In the genomic region with DNA sequence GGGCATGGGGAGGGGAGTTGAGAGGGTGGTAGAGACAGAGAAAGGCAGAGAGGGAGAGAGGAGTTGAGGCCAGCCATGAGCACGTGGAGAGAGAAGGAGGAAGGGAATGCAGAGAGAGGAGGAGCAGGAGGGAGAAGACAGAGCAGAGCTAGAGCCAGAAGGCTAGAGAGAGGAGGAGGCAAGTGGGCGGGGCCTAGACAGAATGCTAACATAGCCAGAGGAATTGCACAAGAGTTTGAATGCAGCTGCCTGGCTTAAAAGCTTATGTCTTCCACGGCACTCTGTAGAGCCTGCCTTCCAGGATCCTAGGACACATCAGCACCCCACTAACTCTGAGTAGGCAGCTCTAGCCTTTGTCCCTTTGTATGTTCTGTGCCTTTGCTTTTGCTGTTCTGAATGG, we compare ENCODE assay signal across 7 mouse cellular contexts. TPM values are rescaled to one million over a fixed set of nuclear protein-coding genes. Genes with fewer than 3 reads are reported as not detected.
DNase-seq lines count a peak whose midpoint lies in the region; ATAC-seq lines count a peak whose summit lies in the region.

No protein-coding gene starts in this region.

- H3K4me3 ChIP-seq in limb, embryonic 13.5 days = no peak overlapping the region
- no peak overlapping the region for H3K4me3 ChIP-seq in midbrain, embryonic 15.5 days

- no peak overlapping the region for H3K9ac ChIP-seq in limb, embryonic 13.5 days
- H3K9ac ChIP-seq in midbrain, embryonic 15.5 days = no peak overlapping the region

- no peaks in the 10 kb centered on the region; the same call in 1 of the 2 replicates for H3K4me1 ChIP-seq in limb, embryonic 13.5 days
- no peaks in the 10 kb centered on the region for H3K4me1 ChIP-seq in midbrain, embryonic 15.5 days

- ATAC-seq in limb, embryonic 13.5 days (ENCODE audit: low FRiP score, low read depth) = peak; percentile 48; the same call in 1 of the 2 replicates
- ATAC-seq in midbrain, embryonic 15.5 days (replicated peaks) = 0 out of 2 replicates have a peak, but pooled peaks have one; percentile 37
- no peak for ATAC-seq in CD4-positive, CD25-positive, alpha-beta regulatory T cell, adult 4 months

- H3K27me3 ChIP-seq in limb, embryonic 13.5 days = no peaks in the 10 kb centered on the region
- H3K27me3 ChIP-seq in midbrain, embryonic 15.5 days (replicated peaks) = no peaks in the 10 kb centered on the region

- H3K4me2 ChIP-seq in limb, embryonic 13.5 days (replicated peaks) = no peak overlapping the region
- no peak overlapping the region for H3K4me2 ChIP-seq in midbrain, embryonic 15.5 days

- WGBS in limb, embryonic 13.5 days = 47% methylated on average over 3 of the region's 3 CpGs
- 50% methylated on average over 3 of the region's 3 CpGs for WGBS in midbrain, embryonic 15.5 days

- peak; percentile 37 for DNase-seq in right cerebral cortex, postnatal 14 days
- DNase-seq in right cerebral cortex, postnatal 25 days = no peak
- peak; percentile 74 for DNase-seq in brain, adult 2 months (ENCODE audit: low read depth, low spot score)
- peak; percentile 77 for DNase-seq in gonadal fat pad, adult 2 months (ENCODE audit: low read depth)

- peaks cover 69% of the 10 kb centered on the region for H3K36me3 ChIP-seq in limb, embryonic 13.5 days
- H3K36me3 ChIP-seq in midbrain, embryonic 15.5 days (replicated peaks) = peaks cover 13% of the 10 kb centered on the region

- no peaks in the 10 kb centered on the region for H3K9me3 ChIP-seq in limb, embryonic 13.5 days
- H3K9me3 ChIP-seq in midbrain, embryonic 15.5 days = no peaks in the 10 kb centered on the region

- no peak overlapping the region for H3K27ac ChIP-seq in limb, embryonic 13.5 days
- H3K27ac ChIP-seq in midbrain, embryonic 15.5 days = no peak overlapping the region

RNA-seq across cellular contexts. Expression of a gene that starts 40.3 kb away (rescaled TPM):
- polyA plus RNA-seq in gonadal fat pad, adult 2 months (2012; rRNA removed) = 6.0 and 6.4 TPM in 2 replicates
- 24.2 and 26.0 TPM in 2 replicates for polyA plus RNA-seq in limb, embryonic 13.5 days (2015; fragmentation: Nextera tagmentation; extraction: Ambion mirVana)
- 21.6 TPM in 2 replicates for polyA plus RNA-seq in midbrain, embryonic 15.5 days (2015; fragmentation: Nextera tagmentation; extraction: Ambion mirVana)
- polyA plus RNA-seq in CD4-positive, CD25-positive, alpha-beta regulatory T cell, adult 4 months (2017; shearing (Covaris generic)) = 10 to 100 TPM; 41.5 to 57.0 TPM

RNA-seq across cellular contexts. Expression of a gene that starts 40.4 kb away (rescaled TPM):
- polyA plus RNA-seq in gonadal fat pad, adult 2 months (2012; rRNA removed) = 3.4 and 3.5 TPM in 2 replicates
- 6.7 and 7.0 TPM in 2 replicates for polyA plus RNA-seq in limb, embryonic 13.5 days (2015; fragmentation: Nextera tagmentation; extraction: Ambion mirVana)
- polyA plus RNA-seq in midbrain, embryonic 15.5 days (2015; fragmentation: Nextera tagmentation; extraction: Ambion mirVana) = 28.2 and 30.4 TPM in 2 replicates
- polyA plus RNA-seq in CD4-positive, CD25-positive, alpha-beta regulatory T cell, adult 4 months (2017; shearing (Covaris generic)) = not detected
